Mouse (Mus musculus) urinary bladder, adult 2 months (tissue): Measurements from ENCODE around the gene Tent5c. TPM values are rescaled to one million over a fixed set of nuclear protein-coding genes. Genes with fewer than 3 reads are reported as not detected.

ENCODE experiments used
- DNase-seq: peaks from one replicate; pipeline ENCODE4 v3.0.0; 2022; ENCODE audit warnings: low spot score
- polyA plus RNA-seq: library from polyadenylated mRNA; depleted of rRNA; stranded (reverse); fragments of >200 nt; gene quantifications from 2 replicates; pipeline ENCODE4 v1.2.3, GENCODE M21; 2012; rRNA removed

Tent5c gene
- polyA plus RNA-seq, result 1.7 and 1.9 TPM in 2 replicates

- DNase-seq, result peak; percentile 91
Observed at GRCm38 (mm10) chr3:100489133-100490009, at the start of gene Tent5c. Gene Tent5c, minus strand, starts transcription at chr3:100489324.

DNA sequence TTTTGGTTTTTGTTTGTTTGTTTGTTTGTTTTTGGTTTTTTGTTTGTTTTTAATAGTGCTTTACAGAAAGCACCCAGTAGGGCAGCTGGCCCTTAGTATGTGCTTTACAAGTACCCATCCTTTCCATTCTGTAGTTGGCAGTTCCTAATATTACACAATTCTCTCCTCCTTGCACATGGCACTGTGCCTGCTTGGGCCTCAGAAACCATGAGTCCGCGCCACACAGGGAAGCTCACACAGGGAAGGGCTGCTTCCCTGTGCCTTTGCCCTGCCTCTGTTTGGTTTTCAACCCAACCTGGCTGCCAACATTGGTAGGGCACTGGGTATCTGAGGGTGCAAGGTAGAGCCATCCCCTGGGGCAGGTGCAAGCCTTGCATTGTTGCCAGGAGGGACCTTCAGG lies 47.6 kb upstream of the Tent5c start:
- no peak for DNase-seq

- DNase-seq, result no peak
Observed at GRCm38 (mm10) chr3:100535902-100536301, 46.8 kb upstream of the Tent5c start.

GRCm38 (mm10) chr3:100535298-100535697 lies 46.2 kb upstream of the Tent5c start:
- no peak for DNase-seq

DNA sequence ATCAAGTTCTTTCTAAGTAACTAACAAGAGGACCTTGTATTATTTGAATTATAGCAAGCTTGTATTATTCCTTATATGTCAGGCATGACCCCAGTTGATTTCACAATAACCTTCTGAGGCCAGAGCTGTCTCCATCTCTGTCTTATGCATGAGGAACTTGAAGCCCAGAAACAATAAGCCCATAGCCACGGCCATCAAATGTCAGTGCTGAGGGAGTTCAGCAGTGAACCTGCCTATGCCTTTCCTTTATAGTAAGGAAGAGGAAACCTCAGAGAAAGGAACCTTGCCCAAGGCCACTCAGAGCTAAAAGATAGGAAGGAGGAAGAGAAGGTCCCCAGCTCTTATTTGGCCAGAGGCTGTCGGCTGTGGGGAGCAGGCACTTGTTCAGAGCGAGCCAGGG lies 45.3 kb upstream of the Tent5c start:
- DNase-seq, result no peak

DNA sequence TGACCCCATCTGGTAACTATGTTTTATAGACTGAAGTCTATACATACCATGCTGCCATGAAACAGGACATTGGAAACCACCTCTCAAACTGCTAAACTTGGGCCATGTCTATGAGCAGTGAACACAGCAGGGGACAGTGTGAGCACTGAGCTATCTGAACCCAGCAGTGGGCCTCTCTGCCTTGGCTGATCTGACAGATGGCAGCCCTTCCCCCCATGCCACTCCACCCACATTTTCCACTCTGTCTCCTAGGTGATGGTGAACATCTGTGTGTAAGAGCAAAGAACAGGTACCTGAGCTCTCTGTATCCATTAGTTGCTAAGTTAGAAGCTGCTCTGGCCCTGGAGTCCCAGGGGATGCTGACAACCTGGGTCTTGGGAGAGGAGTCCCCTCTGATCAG lies 44.3 kb upstream of the Tent5c start:
- no peak for DNase-seq

DNA sequence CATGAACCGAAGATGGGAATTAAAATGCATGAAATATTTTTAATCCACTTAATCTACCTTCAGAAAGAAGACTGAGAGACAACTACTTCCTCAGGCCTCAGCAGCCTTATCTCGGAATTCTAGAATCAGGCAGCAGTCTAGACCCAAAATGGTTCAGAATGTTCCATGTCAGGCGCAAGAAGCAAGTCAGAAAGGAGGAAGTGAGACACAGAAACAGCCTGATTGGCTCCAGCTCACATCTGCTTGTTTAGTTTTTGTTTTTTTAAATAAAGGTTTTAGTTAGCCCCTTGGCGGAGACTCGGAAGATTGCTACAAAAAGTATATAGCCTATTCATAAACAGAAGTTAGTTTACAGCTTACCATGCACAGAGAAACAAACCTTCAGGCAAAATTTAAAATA lies 41.8 kb upstream of the Tent5c start:
- no peak for DNase-seq

DNA sequence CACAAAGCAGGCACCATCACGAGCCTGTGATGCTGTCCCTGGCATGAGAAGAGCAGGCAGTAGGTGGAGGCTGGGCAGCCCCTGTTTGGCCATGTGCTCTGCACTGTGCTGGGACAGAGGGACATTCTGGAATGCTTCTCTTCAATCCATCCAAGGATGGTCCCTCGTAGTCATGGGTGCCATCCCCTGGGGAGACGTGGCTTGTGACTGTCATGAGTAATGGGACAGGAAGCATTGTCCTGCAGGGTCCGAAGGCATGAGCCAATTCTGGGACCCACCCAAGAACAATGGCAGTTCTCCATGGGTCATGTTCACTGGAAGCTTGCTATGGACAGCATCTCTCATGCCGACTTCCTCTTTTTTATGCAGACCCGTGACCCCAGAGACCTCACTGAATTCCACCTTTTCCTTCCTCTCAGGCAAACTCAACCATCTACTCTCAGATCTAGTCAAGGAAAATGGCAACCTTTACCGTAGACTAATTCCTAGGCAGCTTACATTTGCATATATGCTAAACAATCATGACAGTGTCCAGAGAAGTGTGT lies 41.2 kb upstream of the Tent5c start:
- no peak for DNase-seq

DNA sequence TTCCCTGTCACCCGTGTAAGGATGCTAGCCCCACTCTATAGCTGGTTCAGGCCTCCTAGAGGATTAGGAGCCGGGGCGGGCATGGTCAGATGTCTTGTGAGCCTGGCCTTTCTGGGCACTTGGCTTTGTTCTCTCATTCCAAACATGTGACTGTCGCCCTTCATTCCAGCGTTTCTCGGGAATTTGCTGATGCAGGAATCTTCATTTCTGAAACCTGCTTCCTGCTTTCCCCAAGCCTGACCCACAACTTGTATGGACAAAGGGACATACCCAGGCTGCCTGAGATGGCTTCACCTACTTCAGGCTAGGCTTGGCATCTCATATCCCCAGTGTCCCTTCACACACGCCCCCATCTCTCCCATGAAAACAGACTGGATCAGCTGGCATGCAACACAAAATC lies 33.5 kb upstream of the Tent5c start:
- no peak for DNase-seq

- no peak for DNase-seq
Observed at GRCm38 (mm10) chr3:100521626-100522025, 32.5 kb upstream of the Tent5c start.

GRCm38 (mm10) chr3:100515754-100516141 lies 26.6 kb upstream of the Tent5c start:
- no peak for DNase-seq

DNA sequence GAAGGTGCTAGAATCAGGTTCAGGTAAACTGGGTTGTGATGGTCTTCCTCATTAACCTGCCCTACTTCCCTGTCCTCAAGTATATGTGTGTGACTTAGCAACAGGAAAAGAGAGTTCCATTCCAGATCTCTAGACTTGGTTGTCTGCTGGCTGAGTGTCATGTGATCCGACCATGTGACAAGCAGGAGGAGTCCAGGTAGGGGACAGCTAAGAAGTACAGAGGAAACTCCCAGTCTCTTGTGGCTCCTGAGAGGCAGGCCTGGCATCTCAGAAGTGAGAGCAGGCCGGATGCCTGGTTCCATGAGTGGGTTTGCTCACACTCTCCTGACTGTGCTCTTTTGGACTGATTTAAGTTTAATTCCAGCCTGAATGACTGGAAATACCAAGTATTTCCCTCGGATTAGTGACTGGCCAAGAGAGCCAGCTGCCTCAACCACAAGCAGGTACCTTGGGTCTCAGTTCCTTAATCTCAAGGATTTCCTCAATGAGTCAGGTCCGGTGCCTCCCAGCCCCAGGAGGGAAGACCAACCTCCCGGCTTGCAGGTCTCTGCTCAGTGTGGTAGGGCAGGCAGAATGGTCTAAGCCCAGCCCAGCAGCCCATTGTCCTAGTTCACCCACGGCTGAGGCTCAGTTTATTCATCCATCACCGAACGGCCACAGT lies 26.1 kb upstream of the Tent5c start:
- no peak for DNase-seq

DNA sequence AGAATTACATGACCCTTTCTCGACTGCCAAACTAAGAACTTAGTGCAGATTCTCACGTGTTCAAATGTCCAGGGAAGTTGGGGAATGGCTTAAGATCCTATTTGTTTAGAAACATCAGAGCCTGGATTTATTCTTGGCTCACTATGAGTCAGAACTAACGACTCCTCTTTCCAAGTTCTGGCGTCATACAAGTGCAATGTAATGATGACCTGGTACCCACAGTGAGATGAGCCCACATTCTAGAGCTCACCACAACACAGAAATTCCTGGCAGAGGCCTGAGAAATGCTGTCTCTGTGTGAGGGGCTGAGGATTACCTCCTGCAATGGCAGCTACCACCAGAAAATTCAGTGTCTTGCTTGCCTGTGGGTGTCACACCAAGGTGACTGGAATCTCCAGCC lies 18.1 kb upstream of the Tent5c start:
- no peak for DNase-seq

GRCm38 (mm10) chr3:100506715-100507114 lies 17.6 kb upstream of the Tent5c start:
- DNase-seq, result no peak

- DNase-seq, result no peak
Observed at GRCm38 (mm10) chr3:100503882-100504281, 14.8 kb upstream of the Tent5c start.

- no peak for DNase-seq
Observed at GRCm38 (mm10) chr3:100502516-100502915, 13.4 kb upstream of the Tent5c start.

- no peak for DNase-seq
Observed at GRCm38 (mm10) chr3:100501899-100502298, 12.8 kb upstream of the Tent5c start.

DNA sequence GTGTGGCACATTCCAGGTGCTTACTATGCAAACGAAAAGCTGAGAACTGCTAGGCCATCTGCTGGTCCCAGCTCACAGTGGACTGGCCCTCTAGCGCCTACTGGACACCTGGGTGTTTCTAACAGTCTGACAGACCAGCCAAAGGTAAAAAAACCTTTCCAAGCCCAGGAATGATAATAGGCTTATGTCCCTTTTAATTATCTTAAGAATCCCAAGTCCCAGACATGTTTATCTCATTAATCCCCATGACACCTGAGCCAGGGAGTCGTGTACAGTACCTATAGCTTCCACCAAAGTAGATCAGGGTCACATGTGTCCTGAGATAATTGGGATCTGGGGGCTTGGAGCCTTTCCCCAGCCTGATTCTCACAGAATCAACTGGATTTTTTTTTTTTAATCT lies 7.0 kb upstream of the Tent5c start:
- no peak for DNase-seq

DNA sequence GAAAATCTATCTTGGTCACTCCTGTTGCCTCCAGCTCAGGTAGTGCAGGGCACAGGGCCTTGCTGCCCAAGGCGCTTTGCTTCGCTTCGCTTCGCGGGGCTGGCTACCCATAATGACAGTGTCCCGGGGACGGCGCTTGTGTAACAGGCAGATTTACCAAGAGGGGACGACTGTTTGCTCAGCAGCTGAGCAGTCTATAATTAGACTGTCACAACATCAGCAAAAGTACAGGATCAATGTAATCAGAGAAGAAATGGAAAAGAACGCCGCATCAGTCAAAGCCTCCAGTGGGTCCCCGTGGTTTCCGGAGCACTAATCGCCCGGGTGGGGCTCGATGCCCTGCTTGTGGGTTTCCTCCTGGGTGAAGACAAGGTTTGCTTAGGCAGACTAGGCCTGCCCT lies 6.3 kb upstream of the Tent5c start:
- no peak for DNase-seq

DNA sequence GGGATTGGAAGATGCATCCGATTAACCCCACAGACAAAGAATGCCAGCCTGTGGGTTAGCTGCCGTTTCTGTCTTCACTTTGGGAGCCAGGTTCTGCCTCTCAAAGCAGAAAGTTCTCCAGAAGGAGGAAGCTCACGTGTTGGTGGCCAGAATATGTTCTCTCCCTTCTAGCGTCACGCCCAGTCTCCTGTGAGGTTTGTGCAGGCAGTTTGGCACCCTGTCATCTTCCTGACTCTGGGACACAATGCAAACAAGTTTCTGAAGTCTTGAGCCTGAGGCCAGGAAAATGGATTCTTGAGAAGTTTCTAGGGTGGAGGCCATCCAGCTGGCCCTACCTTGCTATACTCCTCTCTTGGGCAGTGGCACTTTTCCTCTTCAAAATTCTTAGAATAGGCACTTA lies 5.8 kb upstream of the Tent5c start:
- DNase-seq, result no peak

- DNase-seq, result no peak
Observed at GRCm38 (mm10) chr3:100490010-100490300, 831 bp upstream of the Tent5c start.

- DNase-seq, result peak; percentile 64
Observed at GRCm38 (mm10) chr3:100488251-100489132, 632 bp downstream of the Tent5c start.
